Mouse (Mus musculus) kidney, postnatal 0 days (tissue): ENCODE measurements around the gene Dcpp2. TPM values are rescaled to one million over a fixed set of nuclear protein-coding genes. Genes with fewer than 3 reads are reported as not detected.
A peak's percentile ranks its signal among the peaks of the same experiment; 100 is the strongest.

Experiments used
- ATAC-seq: fragments of 200-750 bp; cut with Nextera tagmentation; replicated peaks from 2 replicates; pipeline ENCODE4 v1.8.0; 2017; ENCODE audit warnings: low read depth, moderate number of reproducible peaks, moderate TSS enrichment, moderate library complexity; ENCODE audit not compliant: low FRiP score
- DNase-seq: peaks from one replicate; pipeline ENCODE4 v3.0.0-alpha.2; 2016; ENCODE audit warnings: low spot score
- H3K27ac ChIP-seq: fragments of 300-500 bp; sonication (generic); 2 replicates; pipeline ENCODE4 v1.5.1; 2014; ENCODE audit warnings: mild to moderate bottlenecking
- H3K27me3 ChIP-seq: fragments of 300-500 bp; sonication (generic); 2 replicates; pipeline ENCODE4 v1.6.1; 2014; ENCODE audit warnings: low read length, mixed read lengths; ENCODE audit not compliant: insufficient read depth
- H3K36me3 ChIP-seq: fragments of 300-500 bp; sonication (generic); 2 replicates; pipeline ENCODE4 v1.6.1; 2014; ENCODE audit warnings: low read length, mixed read lengths; ENCODE audit not compliant: insufficient read depth
- H3K4me1 ChIP-seq: fragments of 300-500 bp; sonication (generic); replicated peaks from 2 replicates; pipeline ENCODE4 v1.6.1; 2014; ENCODE audit warnings: antibody characterized with exemption, low read length, mixed read lengths; ENCODE audit not compliant: insufficient read depth
- H3K4me2 ChIP-seq: fragments of 300-500 bp; sonication (generic); 2 replicates; pipeline ENCODE4 v1.6.1; 2014; ENCODE audit warnings: mild to moderate bottlenecking, low read length, moderate library complexity, mixed read lengths
- H3K4me3 ChIP-seq: fragments of 300-500 bp; sonication (generic); replicated peaks from 2 replicates; pipeline ENCODE4 v1.5.1; 2014; ENCODE audit warnings: low read depth, low read length
- H3K9ac ChIP-seq: fragments of 300-500 bp; sonication (generic); 2 replicates; pipeline ENCODE4 v1.6.1; 2014; ENCODE audit warnings: low read depth, low read length
- H3K9me3 ChIP-seq: fragments of 300-500 bp; sonication (generic); replicated peaks from 2 replicates; pipeline ENCODE4 v1.6.1; 2016; ENCODE audit warnings: low read length, inconsistent platforms, mixed read lengths
- CTCF ChIP-seq: IDR thresholded peaks from 2 replicates; pipeline ENCODE4 v1.5.1; 2016; ENCODE audit warnings: antibody characterized with exemption, low read depth, mild to moderate bottlenecking, moderate library complexity
- WGBS: fragments of 180-500 bp; shearing (Covaris S2); extraction: QIAGEN DNeasy Blood & Tissue Kit; methylation state at CpG from one replicate; pipeline ENCODE4 v1.1.7; 2014; 5-methylcytosine and 5-hydroxymethylcytosine counted together
- polyA plus RNA-seq: library from polyadenylated mRNA; unstranded; fragments of >200 nt; fragmentation: Nextera tagmentation; extraction: Ambion mirVana; gene quantifications from 2 replicates; pipeline ENCODE4 v1.2.1, GENCODE M21; 2015

The Dcpp2 gene
- polyA plus RNA-seq, 1 experiment from 2014 or later, result not detected

DNA sequence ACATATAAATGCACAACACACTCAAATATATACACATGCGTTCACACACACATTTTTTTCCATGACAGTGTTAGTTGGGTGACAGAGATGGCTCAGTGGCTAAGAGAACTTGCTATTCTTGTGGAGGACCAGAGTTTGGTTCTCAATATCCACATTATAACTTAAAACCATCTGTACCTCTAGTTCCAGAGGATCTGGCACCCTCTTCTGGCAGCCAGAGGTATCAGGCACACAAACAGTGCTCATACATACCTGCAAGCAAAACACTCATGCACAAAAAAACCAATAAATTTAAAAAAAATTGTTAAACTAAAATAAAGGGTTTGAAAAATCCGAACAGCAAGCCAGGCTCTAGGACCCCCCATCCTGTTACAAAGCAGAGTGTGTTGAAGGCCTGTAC is 30.7 kb upstream of the Dcpp2 start:
- no peaks in the 10 kb centered on the region for H3K27me3 ChIP-seq
- peak; percentile 38 for TF ChIP-seq CTCF
- 69% methylated on average over 2 of the region's 2 CpGs for WGBS

DNA sequence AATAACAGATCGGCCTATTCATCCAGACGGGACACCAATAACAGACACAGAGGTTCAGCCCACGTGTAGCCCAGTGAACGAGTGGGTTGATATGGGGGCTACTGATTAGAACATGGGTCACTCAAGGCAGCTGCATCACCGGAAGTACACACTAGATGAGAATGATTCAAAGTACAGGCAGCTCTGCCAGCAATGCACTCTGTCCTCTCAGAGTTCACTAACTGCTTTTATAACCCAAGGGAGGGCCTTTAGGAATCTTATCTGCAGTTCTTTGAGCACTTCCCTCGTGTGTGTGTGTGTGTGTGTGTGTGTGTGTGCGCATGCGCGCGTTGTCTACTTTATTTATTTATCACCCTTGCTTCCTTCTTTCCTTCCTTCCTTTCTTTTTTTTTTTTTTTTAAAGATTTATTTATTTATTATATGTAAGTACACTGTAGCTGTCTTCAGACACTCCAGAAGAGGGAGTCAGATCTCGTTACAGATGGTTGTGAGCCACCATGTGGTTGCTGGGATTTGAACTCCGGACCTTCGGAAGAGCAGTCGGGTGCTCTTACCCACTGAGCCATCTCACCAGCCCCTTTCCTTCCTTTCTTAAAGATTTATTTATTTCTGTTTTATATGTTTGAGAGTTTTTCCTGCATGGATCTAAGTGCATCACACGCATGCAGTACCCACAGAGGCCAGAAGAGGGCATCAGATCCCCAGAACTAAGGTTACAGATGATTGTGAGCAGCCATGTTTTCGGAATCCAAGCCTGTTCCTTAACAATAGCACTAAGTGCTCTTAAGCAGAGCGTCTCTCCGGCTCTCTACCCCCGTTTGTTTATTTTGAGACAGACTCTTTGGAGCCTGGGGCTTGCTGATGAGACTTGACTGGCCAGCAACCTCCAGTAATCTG is 29.6 kb upstream of the Dcpp2 start:
- Histone ChIP-seq H3K4me2 (no peak overlapping the region), H3K4me3 (no peak overlapping the region), H3K27ac (no peak overlapping the region), H3K27me3 (no peaks in the 10 kb centered on the region), H3K9me3 (no peaks in the 10 kb centered on the region), H3K9ac (no peak overlapping the region), H3K4me1 (no peaks in the 10 kb centered on the region), H3K36me3 (no peaks in the 10 kb centered on the region)
- DNase-seq (peak; percentile 85), ATAC-seq (no peak)
- TF ChIP-seq CTCF, result peak; percentile 88
- WGBS, result 52% methylated on average over 18 of the region's 19 CpGs

More for the DNA sequence above, 30.7 kb upstream of the Dcpp2 start:
- no peaks in the 10 kb centered on the region for H3K9me3 ChIP-seq
- H3K36me3 ChIP-seq, result no peaks in the 10 kb centered on the region
- no peak for ATAC-seq
- H3K9ac ChIP-seq, result no peak overlapping the region
- no peak overlapping the region for H3K4me3 ChIP-seq
- H3K4me2 ChIP-seq, result no peak overlapping the region
- no peak for DNase-seq
- H3K27ac ChIP-seq, result no peak overlapping the region
- no peaks in the 10 kb centered on the region for H3K4me1 ChIP-seq

DNA sequence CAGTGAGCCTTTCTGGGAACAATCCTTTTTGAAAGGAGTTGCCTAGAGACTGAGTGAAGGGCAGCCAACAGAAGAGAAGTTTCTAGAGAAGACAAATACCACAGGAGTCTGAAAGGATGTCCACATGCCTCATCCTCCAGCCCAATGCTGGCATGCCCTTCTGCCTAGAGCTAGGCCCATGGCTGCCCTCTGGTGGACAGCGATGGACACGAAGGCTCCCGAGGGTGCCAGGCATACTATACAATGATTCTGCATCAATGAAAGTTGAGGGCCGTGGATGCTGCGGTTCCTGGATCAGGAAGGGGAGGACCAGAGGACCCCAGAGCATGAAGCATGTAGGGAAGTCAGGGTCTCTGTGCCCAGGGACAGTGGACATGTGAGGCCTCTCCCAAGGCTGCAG is 27.4 kb upstream of the Dcpp2 start:
- Histone ChIP-seq H3K9me3 (no peaks in the 10 kb centered on the region), H3K9ac (no peak overlapping the region), H3K36me3 (no peaks in the 10 kb centered on the region), H3K4me1 (no peaks in the 10 kb centered on the region), H3K27me3 (no peaks in the 10 kb centered on the region), H3K27ac (no peak overlapping the region), H3K4me2 (no peak overlapping the region), H3K4me3 (no peak overlapping the region)
- DNase-seq, result peak; percentile 59
- WGBS, result 33% methylated on average over 5 of the region's 5 CpGs
- 0 out of 2 replicates have a peak, but pooled peaks have one; percentile 48 for ATAC-seq
- peak; percentile 77 for TF ChIP-seq CTCF

DNA sequence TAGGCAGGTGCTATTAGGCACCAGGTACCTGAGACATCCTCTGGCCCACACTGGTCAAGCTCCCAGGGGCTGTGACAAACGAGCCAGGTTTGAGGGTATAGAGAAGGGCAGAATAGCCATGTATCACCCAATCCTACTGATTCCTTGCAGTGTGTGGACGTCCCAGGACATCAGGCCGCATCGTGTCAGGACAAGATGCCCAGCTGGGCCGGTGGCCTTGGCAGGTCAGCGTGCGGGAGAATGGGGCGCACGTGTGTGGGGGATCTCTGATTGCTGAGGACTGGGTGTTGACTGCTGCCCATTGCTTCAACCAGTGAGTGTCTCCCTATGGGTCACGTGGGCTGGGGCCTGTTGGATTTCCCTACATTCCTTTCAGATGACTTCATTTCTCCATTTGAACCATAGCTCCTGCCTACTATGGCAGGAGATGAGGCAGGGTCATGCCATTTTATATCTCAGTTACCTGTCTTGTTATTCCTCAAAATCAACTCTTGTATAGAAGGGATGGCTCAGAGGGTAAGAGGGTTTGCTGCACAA is 26.4 kb upstream of the Dcpp2 start:
- H3K27ac ChIP-seq, result no peak overlapping the region
- 86% methylated on average over 10 of the region's 10 CpGs for WGBS

GRCm38 (mm10) chr17:23857193-23857592 is 23.5 kb upstream of the Dcpp2 start:
- Histone ChIP-seq H3K27me3 (no peaks in the 10 kb centered on the region), H3K9me3 (no peaks in the 10 kb centered on the region), H3K27ac (no peak overlapping the region), H3K4me1 (no peaks in the 10 kb centered on the region), H3K9ac (no peak overlapping the region), H3K4me3 (no peak overlapping the region), H3K36me3 (no peaks in the 10 kb centered on the region), H3K4me2 (no peak overlapping the region)
- 71% methylated on average over 6 of the region's 6 CpGs for WGBS
- no peak for DNase-seq
- TF ChIP-seq CTCF, result no peak
- ATAC-seq, result no peak

More for the DNA sequence above, 26.4 kb upstream of the Dcpp2 start:
- TF ChIP-seq CTCF, result no peak
- H3K27me3 ChIP-seq, result no peaks in the 10 kb centered on the region
- no peaks in the 10 kb centered on the region for H3K36me3 ChIP-seq
- no peaks in the 10 kb centered on the region for H3K4me1 ChIP-seq
- no peak overlapping the region for H3K4me3 ChIP-seq
- DNase-seq (no peak), ATAC-seq (no peak)
- no peak overlapping the region for H3K4me2 ChIP-seq
- H3K9me3 ChIP-seq, result no peaks in the 10 kb centered on the region
- no peak overlapping the region for H3K9ac ChIP-seq

GRCm38 (mm10) chr17:23857913-23858312 is 22.8 kb upstream of the Dcpp2 start:
- H3K9ac ChIP-seq, result no peak overlapping the region
- H3K36me3 ChIP-seq, result no peaks in the 10 kb centered on the region
- no peaks in the 10 kb centered on the region for H3K4me1 ChIP-seq
- H3K4me3 ChIP-seq, result no peak overlapping the region
- WGBS, result 84% methylated on average over 2 of the region's 2 CpGs
- H3K4me2 ChIP-seq, result no peak overlapping the region
- DNase-seq, result no peak
- TF ChIP-seq CTCF, result no peak
- H3K9me3 ChIP-seq, result no peaks in the 10 kb centered on the region
- no peak for ATAC-seq
- H3K27ac ChIP-seq, result no peak overlapping the region
- no peaks in the 10 kb centered on the region for H3K27me3 ChIP-seq
